Mouse (Mus musculus) gonadal fat pad, adult 2 months (tissue): ENCODE results near the gene Repin1. TPM values are rescaled to one million over a fixed set of nuclear protein-coding genes. Genes with fewer than 3 reads are reported as not detected.

Experiments used
- DNase-seq: peaks from one replicate; pipeline ENCODE4 v3.0.0-alpha.2; 2012; ENCODE audit warnings: low read depth
- polyA plus RNA-seq: library from polyadenylated mRNA; depleted of rRNA; stranded (reverse); fragments of >200 nt; gene quantifications from 2 replicates; pipeline ENCODE4 v1.2.3, GENCODE M21; 2012; rRNA removed

Gene Repin1
- polyA plus RNA-seq: 51.0 and 53.2 TPM in 2 replicates

GRCm38 (mm10) chr6:48593158-48594042 is at the start of gene Repin1, which contains the start of gene Gm44965:
Gene Repin1 (plus strand): TSS chr6:48593883.
Gene Gm44965 (plus strand): TSS chr6:48593941.
- no peak for DNase-seq

DNA sequence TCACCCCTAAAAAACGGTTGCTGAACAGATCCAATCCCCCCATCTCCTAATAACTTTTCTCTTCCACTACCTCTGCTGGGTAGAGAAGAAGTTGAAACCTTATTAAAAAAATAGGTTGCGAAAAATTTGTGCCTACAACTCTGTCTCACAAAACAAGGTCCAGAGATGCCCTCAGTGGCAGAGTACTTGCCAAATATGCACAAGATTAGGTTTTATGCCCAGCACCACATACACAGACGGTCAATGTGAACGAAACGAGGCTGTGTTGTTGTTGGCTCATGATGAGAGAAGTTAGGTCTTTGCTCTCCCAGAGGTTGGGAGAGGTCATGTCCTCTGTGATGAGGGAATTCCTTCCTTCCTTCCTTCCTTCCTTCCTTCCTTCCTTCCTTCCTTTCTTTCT is 48.4 kb upstream of the Repin1 start:
- no peak for DNase-seq

DNA sequence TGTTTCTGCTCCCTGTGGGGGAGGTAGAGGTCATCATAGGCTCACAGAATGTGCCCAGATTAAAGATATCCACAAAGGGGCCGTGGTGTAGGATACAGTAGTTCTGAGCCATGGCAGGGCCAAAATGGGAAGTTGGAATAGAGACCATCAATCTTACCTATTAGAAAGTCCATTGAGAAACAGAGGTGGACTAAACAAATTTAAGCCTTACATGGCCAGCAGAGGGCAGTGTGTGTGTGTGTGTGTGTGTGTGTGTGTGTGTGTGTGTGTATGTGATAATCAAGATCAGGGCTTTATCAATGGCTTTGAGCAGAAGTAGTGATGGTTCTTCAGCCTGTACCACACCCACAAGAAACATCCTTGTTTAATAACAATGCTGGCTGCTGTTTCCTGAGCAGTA is 47.4 kb upstream of the Repin1 start:
- DNase-seq: no peak

GRCm38 (mm10) chr6:48546858-48547257 is 46.8 kb upstream of the Repin1 start:
- no peak for DNase-seq

DNA sequence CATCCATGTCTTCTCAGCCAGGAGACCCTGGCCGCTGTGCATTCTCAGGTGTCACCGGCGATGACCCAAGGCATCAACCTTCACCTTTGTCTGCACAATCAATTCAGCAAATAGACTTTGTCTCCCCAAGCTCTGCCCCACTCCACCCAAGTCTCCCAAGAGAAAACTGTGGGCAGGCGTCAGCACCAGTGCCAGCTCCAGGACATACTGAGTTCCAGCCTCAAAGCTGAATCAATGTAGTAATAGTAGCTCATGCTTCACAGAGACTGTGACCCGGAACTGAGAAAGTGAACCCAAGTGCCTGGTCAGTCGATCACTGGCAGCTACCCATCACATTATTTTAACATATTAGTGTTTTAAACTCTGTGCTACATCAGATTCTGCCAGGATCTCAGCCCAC is 45.4 kb upstream of the Repin1 start:
- DNase-seq: no peak

DNA sequence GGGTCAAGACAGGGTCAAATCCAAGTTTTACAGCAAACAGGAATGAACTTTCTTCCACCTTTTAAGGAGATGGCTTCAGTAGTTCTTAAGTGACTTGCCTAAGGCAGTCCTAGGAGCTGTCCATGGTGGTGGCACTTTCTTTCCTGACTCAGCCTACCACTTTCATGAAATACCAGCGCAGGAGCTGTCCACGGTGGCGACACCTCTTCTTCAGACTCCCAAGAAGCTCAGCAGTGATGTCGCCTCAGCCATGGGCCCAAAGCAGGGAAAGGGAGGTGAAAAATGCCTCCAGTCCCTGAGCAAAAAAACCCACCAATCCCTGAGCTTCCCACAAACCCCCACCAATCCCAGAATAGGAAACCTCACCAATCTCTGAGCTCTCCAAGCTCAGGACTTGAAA is 40.8 kb upstream of the Repin1 start:
- no peak for DNase-seq

- DNase-seq: no peak
Measured at GRCm38 (mm10) chr6:48553819-48554218, 39.9 kb upstream of the Repin1 start.

DNA sequence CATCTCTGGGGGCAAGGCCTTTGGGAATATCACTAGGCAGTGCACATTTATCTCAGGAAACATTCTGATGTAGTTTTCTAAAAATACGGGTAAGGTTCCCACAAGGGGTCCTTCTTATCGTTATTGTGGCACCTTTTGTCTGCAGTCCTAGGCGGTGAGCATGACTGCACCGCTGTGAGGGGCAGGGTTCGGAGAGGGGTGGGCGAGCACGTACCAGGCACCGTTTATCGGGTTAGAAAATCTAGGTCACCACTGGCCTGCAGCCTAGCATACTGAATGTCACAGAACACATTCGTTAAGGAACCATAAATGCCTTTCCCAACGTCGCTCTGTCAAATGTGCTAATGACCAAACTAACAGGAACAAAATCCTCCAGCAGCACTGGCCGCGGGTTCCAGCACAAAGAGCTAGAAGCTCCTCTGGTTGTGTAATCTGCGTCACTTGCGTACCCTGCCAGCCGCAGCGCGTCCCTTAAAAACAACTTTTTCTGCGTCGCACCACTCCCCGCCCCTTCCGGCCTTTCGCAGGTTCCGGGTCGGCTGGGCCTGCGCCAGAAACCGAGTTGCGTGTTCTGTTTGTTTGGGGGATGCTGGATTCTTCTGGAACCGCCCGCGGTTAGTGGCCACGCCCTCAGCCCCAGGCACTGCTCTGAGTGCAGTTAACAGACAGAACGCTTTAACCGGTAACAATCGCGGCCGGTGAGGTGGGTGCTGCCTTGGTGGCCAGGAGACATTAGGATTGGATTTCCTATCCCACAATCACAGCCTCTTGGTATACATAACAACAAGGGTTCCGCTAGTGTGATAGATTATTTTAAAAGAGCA is 39.2 kb upstream of the Repin1 start, which contains the start of gene Lrrc61:
TSS of gene Lrrc61 (plus strand) at position 517 of the 824 bp plus-strand sequence.
- no peak for DNase-seq

DNA sequence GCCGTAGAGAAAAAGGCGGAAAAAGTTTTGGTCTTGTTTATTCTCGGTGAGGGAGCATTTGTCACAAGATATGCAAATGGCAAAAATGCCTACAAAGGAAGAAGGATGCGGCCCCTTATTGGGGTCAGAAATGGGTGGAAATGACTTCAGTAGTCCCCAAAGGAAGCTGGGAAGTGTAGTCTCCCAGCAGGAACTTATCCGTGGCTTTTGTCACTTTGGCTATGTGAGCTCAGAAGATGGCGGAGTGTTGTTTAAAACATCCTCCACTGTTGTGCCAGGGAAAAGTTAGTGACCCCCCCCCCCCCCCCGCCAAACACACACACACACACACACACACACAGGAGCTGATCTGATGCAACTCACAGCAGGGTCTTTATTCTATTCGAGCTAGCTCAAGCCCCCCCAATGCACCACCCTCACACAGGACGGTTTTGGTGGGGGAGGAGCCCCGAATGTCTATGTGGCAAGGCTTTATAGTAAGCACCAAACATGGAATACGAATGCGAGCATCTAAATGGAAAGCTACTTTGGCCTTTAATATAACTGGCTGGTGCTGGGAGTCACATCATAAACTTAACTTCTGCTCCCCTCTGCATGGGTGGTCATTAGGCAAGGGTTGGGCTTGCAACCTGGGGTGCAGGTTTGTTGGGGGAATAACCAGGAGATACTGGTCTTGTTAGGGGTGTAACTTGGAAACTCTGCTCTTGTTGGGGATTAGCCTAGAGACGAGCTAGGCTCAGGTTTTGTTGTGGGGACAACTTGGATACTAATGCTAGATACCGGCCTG is 38.4 kb upstream of the Repin1 start:
- DNase-seq: no peak

DNA sequence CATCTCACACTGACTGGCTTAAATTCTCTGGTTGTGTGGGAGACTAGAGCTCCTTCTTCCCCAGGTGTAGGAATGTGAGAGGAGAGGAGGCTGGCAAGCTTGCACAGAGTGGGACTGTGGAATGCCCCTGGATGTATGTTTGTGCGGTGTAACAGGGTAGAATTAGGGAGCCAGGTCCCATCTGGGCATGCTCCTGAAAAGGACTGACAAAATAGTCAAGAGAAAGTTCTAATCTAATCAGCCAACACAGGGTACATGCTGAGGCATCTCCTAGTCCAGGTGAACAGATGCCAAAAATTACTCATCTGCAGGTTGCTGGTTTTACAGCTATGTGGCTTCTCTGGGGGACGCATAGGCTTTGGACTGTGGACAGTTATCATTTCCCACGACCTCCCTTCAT is 37.7 kb upstream of the Repin1 start:
- DNase-seq: no peak

DNA sequence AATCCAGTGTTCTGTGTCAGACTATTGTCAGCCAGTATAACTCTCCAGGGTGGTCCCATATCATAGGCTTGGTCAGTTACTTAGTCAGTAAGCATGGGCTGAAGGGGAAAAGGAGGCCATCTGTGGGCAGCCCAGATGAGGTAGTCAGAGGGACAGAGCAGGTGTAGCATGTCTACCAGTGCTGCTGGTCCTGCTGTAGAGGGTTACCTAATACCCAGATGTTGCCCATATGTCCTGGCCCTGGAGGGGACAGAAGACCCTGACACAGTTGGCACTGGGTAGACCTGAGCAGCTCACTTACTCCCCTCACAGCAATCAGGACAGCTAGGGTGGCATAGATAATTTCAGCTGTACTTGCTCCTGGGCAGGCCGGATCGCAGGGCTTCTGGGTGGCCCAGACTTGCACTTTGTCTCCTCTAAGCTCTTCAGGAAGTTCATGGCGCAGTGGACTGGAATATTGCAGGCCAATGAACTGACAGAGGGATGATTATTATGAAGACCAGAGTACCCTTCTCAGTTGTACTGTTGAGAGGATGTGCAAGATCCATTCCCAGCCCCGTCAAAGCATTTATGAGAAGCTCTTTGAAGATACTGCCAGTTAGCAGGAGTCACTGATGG is 27.9 kb upstream of the Repin1 start:
- DNase-seq: no peak

- DNase-seq: no peak
Measured at GRCm38 (mm10) chr6:48566312-48566711, 27.4 kb upstream of the Repin1 start.

DNA sequence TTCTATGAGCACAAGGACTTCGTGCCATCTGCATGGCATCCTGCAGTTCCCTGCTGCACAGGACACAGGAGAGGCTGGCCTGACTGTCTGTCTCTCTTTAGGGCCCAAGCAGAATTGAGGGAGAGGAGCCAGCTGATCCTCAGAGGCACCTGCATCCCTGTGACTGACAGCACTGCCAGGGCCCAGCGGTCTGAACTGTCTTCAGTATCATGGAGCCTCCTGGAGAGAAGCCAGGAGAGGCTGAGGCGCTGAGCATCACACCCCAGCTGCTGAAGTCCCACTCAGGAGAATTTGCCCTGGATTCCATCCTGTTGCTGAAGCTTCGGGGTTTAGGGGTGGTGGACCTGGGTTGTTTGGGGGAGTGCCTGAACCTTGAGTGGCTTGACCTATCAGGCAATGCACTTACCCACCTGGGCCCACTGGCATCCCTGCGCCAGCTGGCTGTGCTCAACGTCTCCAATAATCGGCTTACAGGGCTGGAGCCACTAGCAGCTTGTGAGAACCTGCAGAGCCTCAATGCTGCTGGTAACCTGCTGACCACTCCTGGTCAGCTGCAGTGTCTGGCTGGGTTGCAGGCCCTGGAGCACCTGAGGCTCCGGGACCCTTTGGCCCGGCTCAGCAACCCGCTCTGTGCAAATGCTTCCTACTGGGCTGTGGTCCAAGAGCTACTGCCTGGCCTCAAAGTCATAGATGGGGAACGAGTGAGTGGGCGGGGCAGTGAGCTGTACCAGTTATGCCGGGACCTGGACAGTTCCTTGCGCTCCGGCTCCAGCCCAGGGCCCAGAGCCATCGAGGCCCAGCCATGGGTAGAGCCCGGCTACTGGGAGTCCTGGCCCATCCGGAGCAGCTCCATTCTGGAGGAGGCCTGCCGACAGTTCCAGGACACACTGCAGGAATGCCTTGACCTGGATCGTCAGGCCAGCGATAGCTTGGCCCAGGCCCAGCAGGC is 25.4 kb upstream of the Repin1 start:
- no peak for DNase-seq

- DNase-seq: no peak
Measured at GRCm38 (mm10) chr6:48569065-48569807, 24.4 kb upstream of the Repin1 start.

DNA sequence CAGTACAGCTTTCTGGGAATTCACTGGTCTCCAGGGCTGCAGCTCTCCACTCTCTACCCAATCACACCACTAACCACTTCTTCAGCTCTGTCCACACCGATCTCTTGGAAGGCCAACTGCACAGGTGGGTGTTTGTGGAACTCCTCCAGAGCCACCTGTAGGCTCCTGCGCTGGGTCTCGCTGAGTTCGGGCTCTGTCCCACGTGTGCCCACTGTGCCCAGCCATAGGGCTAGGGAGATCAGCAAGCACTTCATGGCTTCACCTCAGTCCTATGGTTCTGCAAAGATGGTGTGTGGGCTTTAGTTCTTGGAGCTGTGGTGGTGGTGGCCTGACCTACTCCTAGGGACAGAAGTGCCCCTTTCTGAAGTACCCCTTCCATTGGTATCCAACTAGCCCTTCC is 21.7 kb upstream of the Repin1 start:
- no peak for DNase-seq

DNA sequence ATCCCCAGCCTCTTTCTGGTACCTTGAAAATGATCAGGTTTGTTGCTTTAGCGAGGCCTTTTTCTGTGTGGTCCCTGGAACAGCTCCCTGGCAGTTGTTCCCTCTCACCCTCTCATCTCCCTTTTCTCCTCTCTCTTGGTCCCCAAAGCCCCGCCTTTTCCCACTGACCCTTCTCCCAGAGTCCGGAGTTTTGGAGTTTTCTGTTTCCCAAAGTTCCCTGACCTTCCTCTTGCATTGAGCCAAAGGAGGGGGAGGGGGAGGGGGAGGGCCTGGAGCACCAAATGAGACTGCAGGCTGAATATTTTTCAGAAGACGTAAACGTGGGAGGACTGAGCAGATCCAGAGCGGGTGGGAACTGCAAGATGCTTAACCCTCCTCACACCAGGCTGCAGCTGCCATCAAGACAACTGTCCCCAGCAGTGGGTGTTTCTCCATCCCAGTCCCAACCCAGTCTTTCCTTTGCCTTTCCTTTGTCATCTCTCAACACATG is 21.1 kb upstream of the Repin1 start, which contains the start of gene Rarres2:
TSS of gene Rarres2 (minus strand) at position 218 of the 490 bp plus-strand sequence.
- DNase-seq: no peak

- no peak for DNase-seq
Measured at GRCm38 (mm10) chr6:48573280-48573679, 20.4 kb upstream of the Repin1 start.

- DNase-seq: no peak
Measured at GRCm38 (mm10) chr6:48573981-48574380, 19.7 kb upstream of the Repin1 start.

- no peak for DNase-seq
Measured at GRCm38 (mm10) chr6:48578736-48579135, 14.9 kb upstream of the Repin1 start.
